Mouse (Mus musculus): Measurements from ENCODE around the gene Tmem33.

Gene Tmem33

DNA sequence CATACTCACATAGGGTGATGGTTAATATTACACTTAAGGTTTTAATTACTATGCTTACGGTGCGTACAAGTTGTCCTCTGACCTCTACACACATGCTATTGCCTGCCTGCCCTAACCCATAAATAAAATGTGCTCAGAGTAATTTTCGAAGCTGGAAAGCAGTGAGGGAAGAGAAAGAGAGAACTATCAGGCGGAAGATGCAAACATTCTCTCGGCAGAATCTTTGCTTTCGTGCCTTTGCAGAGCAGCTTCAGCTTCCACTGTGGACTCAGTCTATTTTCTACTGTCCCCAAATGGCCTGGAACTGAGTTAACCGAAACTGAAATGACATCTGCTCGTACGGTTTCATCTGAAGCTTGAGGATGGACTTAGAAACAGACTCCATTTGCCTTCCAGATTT is 1.9 kb upstream of the Tmem33 start:
- in situ Hi-C loops (cut with MboI) = no loop called here

DNA sequence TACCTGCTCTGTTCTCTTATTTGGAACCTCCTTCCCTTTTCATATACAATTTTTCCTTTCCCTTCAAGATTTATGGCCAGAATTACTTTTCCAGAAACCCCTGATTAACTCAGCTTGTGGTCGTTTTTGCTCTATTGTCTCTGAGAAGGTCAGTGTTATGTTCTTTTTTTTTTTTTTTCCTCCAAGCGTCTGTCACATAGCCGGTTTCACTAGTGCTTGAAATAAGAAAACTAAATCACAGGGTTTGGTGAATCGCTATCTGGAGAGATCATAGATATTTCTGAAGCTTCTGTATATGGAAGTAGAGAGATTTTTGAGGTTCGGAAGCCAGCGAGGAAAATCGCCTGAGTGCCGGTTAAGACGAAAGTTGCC is 220 bp upstream of the Tmem33 start:
- in situ Hi-C loops (cut with MboI) = no loop called here

DNA sequence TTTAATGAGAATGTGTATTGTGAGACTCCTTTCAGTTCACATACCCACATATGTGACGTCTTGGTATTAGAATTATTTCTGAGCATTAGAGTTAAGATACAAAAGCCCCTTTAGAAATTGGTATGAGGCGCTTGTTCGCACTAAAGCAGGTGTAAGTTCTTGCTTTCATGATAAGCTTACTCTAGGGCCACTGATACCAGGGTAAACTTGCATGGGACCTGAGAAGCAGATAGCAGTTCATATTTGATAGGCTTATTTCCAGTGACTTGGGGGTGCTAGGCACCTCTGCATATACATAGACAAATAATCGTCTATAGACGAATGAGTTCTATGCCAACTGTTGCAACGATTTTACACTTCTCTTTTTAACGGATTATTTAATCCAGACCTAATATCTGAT is 2.6 kb downstream of the Tmem33 start:
- in situ Hi-C loops (cut with MboI) = no loop called here

DNA sequence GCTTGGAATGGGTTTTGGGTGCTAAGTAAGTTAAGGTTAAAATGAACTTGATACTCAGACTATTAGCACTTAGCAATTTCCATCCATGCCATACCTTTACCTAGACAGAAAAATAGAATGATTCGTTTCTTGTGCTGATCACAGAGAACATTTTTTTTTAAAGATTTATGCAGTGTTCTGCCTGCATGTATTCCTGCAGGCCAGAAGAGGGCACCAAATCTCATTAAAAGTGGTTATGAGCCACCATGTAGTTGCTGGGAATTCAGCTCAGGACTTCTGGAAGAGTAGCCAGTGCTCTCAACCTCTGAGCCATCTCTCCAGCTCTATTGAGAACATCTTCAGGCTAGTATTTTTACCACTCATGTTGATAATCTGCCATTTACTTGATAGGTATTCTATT is 5.7 kb downstream of the Tmem33 start:
- in situ Hi-C loops (cut with MboI) = no loop called here

DNA sequence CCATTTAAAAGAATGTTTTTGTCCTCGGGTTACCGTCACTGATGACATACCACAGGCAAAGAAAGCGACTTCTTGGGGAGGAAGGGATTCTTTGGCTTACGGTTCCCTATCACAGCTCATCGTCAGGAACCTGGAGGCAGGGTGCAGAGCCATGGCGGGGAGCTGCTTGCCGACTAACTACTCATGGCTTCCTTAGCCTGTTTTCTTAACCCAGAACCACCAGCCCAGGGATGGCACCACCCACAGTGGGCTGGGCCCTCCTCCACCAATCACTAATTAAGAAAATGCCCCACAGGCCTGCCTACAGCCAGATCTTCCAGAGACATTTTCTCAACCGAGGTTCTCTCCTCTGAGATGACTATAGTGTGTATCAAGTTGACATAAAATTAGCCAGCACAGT is 8.9 kb downstream of the Tmem33 start:
- in situ Hi-C loops (cut with MboI) = no loop called here

DNA sequence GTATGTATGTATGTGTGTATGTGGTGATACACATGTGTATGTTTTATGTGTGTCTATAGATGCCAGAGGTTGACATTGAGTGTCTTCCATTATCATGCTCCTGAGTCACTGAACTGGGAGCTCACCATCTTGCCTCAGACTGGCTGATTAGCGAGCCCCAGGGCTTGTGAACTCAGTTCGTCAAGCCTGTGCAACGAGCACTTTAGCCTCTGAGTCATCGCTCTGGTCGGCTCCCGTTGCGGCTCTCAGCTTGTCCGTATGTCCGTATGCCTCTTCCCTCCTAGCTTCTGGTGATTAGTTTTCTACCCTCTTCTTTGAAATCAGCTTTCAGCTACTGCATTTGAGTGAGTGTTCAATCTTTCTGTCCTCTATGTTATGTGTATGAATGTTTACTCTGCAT is 19.0 kb downstream of the Tmem33 start:
- in situ Hi-C loops (cut with MboI) = no loop called here

DNA sequence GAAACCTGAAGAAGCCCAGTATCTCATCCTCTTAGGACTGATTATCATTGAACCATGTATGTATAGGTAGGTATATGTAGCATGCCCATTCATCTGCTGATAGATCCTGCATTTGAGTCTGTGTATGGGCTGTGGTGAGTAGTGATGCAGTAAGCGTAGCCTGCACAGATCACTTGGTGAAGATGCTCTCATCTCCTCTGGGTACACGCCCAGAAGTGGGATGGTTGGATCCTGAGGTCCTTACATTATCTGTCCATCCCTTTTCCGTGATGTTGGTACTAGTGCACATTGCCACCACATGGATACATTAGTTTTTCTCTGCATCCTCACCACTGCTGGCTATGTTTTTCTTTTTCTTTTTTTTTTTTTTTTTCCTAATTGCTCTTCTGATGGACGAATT is 19.5 kb downstream of the Tmem33 start:
- in situ Hi-C loops (cut with MboI) = no loop called here

DNA sequence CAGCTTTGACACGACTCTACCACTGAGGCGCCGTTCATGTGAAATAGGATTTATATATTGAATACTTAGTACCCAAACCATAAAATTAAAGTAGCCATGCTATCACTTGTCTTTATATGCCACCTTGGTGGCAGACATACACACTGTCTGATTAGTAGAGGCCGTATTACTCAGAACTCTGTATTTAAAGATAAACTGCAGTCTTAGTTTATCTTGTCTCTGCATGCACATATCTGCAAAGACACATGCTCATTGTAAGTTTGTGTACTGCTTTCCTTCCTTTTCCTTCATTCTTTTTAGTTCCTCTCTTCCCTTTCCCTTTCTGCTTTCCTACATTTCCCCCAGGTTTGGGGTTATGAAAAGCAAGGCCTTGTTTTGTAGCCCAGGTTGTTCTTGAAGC is 20.0 kb downstream of the Tmem33 start:
- in situ Hi-C loops (cut with MboI) = no loop called here

DNA sequence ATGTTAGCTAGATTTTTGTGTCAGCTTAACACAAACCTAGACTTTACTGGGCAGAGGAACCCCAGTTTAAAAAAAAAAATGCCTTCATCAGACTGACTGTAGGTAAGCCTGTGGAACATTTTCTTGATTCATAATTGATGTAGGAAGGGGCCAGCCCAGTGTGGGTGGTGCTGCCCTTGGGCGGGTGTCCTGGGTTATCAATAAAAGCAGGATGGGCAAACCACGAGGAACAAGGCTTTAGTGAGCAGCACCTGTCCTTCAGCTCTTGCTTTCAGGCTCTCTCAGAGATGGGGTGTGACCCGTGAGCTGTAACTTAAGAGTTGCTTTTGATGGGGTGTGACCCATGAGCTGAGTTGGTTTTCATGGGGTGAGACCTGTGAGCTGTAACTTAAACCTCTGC is 34.7 kb downstream of the Tmem33 start:
- in situ Hi-C loops (cut with MboI) = no loop called here

DNA sequence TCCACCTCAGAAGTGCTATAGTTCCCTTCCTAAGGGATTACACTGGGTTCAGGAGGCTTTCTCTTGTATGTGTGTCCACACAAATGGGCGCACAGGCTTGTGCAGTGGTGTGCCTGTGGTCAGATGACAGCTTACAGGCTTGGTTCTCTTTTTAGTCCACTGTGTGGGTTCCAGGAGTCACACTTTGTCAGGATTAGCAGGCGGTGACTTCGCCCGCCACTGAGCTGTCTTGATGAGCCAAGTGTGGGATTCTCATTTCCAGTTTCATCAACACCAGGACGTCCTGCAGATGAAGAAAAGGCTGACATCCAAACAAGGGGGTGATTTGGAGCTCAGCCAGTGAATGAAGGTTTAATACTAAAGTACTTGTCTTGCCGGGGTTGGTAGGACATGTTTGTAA is 35.3 kb downstream of the Tmem33 start:
- in situ Hi-C loops (cut with MboI) = no loop called here

DNA sequence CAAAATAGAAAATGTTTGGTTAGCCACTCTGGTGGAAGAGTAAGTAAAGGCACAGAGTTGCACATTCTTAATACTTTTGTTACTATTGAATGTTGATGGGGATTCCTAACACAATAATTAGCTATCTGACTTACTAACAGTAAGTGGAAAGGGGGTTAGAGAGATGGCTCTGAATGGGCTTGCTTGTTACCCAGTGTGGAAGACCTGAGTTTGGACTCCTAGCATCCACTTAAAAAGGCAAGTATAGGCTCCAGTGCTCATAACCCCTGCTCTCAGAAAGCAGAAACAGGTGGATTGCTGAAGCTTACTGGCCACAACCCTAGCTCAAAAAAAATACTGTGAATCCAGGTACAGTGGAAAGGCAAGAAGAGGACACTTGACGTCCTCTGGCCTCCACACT is 35.8 kb downstream of the Tmem33 start:
- in situ Hi-C loops (cut with MboI) = no loop called here

DNA sequence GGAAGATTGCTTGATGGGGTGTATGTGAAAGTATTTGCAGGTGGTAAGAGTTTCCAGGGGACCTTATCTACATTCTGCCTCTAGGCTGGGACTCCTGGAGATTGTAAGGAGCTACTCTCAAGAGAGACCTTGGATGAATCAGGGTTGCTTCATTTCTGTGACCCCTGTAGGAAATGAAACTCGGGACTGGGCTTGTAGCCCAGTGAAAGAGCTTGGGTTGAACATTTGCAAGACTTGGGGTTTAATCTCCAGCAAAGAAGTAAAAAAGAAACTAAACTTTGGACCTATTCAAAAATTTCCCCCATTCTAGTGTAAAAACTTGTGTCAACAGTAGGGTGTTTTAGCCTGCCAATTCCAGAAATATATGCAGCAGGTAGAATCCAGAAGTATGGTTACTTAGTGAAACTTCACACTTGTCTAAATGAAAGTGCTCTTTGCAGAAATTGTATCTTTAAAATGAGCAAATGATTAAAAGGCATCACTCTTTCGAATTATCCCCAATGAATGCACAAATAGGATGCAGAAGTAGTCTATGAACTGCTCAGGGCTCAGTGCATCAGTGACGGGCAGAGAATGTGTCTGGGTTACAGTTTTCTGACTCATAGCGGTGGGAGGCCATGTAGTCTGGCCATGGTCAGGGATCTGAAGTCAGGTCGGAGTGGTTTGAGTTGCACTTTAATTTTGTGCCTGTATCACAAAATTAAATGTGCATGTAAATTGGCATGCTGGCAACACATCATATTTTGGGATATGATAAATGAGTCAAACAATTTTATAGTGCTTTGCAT is 36.9 kb downstream of the Tmem33 start:
- in situ Hi-C loops (cut with MboI) = no loop called here

DNA sequence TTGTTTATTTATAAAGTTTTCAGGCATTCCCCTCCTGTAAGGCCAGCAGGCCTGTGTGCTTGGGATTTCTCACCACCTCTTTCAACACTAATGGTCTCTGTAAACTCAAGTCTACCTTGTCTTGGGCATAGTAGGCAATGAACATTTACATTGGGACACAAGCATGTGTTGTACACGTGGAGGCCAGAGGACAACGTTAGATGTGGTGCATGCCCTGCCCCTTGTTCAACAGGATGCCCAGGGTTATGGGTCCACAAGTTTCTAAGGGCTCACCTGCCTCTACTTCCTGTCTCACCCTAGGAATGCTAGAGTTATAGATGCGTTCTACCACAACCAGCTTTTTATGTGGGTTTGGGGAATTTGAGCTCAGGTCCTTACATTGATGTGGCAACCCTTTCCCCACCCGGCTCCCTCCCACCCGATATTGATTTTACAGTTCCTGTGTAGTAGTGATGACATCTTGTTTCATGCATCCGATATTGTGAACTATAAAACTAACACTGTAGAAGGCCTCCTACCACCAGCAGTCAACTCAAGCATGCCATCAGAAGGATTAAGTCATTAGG is 39.6 kb downstream of the Tmem33 start:
- in situ Hi-C loops (cut with MboI) = no loop called here

DNA sequence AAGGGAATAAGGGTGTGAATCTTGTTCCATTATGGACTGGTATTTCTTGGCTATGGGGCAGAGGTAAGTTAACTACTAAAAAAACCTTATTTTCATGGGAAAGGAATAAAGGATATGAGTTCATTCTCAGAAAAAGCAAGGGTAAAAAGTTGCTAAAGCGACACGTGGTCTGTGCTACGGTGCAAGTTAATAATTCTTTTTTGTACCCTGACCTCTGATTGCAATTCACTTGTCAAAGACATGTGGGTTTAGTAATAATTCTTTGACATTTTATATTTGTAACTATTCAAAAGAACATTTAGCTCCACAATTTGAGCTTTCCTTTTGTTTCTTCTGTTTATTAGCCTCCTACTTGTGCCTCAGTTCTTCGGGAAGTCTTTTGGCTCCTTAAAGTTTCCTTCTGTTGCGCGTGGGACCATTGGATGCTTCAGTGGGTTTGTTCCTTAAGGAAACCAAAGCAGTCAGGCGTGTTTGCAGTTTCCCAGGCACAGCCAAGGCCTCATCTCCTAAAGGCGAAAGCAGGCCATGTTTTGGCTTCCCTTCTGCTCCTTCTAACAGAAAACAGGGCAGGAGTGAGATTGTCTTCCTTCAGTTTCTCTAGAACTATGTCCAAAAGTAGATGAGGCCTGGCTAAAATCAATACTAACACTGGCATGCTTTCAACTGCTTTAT is 40.7 kb downstream of the Tmem33 start:
- in situ Hi-C loops (cut with MboI) = no loop called here

DNA sequence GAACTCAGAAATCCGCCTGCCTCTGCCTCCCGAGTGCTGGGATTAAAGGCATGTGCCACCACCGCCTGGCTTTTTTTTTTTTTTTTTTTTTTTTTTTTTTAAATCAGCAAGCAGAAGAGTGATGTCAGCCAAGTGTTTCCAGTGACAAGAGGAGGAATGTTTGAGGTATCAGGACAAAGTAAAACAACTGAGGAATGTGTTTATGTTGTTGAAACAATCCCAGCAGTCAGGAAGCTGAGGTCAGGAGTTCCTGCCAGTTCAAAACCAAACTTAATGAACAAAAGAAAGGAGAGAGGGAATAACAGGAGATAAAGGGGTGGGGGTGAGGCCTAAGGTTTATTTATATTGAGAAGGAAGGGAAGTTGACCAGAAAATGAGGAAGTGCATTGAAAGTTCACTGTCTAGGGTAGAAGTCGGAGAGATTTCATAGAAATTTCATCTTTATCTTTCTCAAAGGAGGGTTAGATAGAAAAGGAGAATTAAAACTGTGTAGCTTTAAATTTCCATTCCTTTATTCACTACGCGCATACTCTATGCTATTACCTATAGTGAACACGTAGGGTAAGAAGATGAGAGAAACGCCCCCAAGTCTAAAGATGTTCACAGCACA is 41.5 kb downstream of the Tmem33 start:
- in situ Hi-C loops (cut with MboI) = no loop called here

DNA sequence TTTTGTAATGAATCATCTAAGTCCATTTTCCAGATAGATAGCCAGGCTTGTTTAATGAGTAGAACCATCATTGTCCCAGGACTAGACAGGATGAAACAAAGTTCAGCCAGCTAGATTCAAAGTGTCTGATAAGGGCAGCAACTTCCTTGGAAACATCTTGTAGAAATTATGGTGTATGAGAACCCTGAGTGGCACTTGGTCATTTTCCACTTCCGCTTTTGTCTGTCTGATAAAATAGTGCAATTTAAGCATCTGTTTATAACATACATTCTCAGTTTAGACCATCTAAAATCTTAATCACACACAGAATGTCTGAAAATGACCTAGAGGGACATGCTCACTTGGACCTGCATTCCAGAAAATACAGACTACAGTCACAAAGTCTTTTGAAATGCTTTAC is 43.5 kb downstream of the Tmem33 start:
- in situ Hi-C loops (cut with MboI) = no loop called here

DNA sequence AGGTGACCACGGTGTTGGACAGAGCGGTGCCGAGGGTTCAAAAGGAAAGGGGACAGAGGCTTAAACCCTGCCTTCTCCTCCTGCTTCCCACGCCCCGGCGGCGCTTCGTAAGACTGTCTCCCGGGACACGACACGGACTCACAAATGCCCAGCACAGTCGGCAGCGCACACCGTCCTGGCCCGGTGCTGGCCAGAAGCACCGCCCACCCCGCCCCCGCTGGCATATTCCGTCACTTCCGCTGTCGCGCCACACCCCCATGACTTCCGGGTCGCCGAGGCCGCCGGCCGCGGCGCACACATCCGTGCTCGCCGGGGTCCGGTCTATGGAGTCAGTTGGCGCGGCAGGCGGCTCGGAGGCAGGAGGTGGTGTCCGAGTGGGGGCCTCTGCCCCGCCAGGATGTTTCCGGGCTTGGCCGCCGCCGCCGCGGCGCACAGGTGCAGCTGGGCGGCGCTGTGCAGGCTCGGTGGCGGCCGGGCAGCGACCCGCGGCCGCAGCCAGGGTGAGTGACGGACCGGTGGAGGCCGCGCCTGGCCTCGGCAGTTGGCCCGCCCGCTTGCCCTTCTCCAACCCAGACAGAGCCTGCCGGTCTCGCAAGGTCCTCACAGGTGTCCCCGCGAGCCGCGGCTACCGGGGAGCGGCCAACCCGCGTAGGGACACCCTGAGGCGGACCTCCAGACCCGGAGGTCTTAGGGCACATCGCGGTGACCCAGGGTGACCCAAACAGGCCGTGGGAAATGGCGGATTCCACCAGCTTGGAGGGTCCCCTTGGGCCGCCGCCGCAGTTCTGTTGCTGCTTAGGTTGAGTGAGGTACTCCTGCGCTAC is 46.5 kb downstream of the Tmem33 start, which contains the start of gene Slc30a9:
Gene Slc30a9 (plus strand): TSS at position 258 of the 824 bp plus-strand sequence.
- in situ Hi-C loops (cut with MboI) = no loop called here

DNA sequence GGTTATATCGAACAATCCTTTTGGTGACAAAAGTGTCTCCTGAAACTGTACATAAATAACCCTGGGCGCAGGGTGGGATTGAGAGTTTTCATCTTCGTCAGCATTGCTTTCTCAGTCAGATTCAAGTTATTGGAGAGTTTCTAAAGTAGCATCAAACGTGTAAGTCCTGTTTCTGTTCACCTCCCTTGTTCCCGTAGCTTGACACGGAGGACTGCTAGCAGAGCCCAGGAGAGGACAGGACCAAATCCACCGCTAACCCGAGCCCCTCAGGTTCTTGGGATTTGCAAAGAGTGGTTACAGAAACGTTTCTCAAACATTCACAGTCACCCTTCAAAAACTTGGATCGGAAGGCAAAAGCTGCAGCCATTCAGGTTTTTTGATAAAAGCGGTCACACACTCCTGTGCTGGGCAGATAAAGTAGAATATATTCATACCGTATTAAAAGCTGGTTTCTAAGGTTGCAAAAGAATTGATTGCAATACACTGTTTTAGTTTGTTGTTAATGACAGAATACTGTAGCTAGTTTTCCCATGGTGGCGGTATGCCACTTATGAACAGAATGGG is 47.4 kb downstream of the Tmem33 start:
- in situ Hi-C loops (cut with MboI) = no loop called here

DNA sequence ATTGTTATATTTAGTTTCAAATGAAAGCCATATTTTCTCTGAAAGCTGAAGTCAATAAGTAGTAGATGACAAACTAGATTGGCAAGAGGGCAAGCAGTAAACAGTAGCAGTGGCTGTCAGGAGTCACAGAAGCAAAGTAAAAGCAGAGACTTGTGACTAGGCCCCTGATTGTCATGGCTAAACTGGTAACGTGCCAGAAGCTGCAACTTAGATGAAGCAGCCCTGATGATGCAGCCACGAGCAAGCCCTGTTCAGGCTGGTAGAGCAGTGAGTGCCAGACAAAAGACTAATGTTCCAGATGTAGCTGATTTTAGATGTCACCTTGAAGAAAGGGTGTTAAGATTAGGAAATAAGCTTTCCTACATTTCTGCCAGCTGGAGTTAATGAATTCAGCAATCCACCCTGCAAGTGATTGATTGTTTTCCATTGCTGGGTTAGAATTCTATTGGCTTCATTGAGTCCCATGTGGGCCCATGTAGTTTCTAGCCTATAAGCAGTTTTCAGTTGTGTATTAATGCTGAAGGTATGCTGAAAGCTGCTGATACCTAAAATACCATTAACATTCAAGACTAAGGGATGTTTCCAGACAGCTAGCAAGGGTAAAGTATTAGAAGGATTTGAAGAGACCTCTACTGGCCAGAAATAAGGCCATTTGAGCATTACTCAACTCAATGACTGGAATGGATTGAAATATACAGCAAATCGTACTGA is 51.6 kb downstream of the Tmem33 start:
- in situ Hi-C loops (cut with MboI) = no loop called here

DNA sequence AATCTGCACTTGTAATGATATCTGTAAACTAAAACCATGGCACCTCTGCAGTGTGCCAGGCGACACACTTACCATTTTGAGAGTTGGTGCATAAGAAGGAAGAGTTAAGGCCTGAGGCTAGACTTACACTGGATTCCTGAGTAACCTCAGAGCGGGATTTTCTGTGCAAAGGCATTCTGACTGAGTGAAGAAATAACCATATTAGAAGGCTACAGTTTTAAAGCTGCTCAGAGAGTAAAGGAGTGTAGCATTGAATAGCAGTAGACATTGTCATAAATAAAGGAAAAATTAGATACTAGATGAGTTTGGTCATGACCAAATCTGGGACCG is 52.1 kb downstream of the Tmem33 start:
- in situ Hi-C loops (cut with MboI) = no loop called here

DNA sequence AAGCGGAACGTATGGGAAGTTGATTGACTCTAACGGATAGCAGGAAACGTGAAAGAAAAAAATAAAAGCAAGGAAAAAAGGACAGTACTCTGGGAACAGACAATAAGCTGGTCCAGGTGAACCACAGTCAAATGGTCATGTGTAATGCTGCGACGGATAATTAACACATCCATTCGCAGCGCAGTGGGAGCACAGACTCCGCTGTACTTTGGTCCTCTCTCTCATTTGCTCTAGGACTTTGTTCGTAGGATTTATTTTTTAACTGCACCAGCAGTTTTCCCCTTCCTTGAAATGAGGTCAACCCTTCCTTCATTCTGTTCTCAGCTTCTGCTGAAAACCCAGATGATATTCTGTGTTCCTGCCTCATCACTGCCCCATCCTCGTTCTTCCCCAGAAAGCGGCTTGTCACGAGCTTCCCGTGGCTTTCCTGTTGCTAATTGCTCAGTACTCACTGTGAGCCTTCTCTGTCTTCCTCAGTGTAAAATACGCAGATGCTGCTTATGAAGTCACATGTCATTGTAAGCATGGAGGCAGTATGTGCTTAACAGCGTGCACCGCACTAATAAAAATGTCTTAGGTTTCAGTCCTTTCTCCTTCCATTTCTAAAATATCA is 61.4 kb downstream of the Tmem33 start:
- in situ Hi-C loops (cut with MboI) = no loop called here

Data from mature B cell (primary cell).